Mouse (Mus musculus) heart, adult 2 months (tissue): ENCODE results near the gene Itih3. TPM values are rescaled to one million over a fixed set of nuclear protein-coding genes. Genes with fewer than 3 reads are reported as not detected.

Experiments used
- DNase-seq, 2 experiments: peaks; one replicate each; pipeline ENCODE4 v3.0.0; 2021
- H3K27ac ChIP-seq: fragments of 200-600 bp; 2 replicates; pipeline ENCODE4 v1.8.1; 2022
- H3K27me3 ChIP-seq: fragments of 200-500 bp; 2 replicates; pipeline ENCODE4 v1.6.1; 2012; ENCODE audit warnings: mild to moderate bottlenecking, low read length, inconsistent platforms, mixed read lengths; ENCODE audit not compliant: control insufficient read depth, insufficient read depth
- H3K36me3 ChIP-seq: fragments of 200-500 bp; 2 replicates; pipeline ENCODE4 v1.6.1; 2012; ENCODE audit warnings: low read length, inconsistent platforms; ENCODE audit not compliant: control insufficient read depth, insufficient read depth
- H3K4me1 ChIP-seq: fragments of 200-500 bp; 2 replicates; pipeline ENCODE4 v1.6.1; 2011; ENCODE audit warnings: low read length; ENCODE audit not compliant: control insufficient read depth, insufficient read depth
- H3K4me3 ChIP-seq: fragments of 200-600 bp; 2 replicates; pipeline ENCODE4 v1.8.1; 2022
- H3K79me2 ChIP-seq: fragments of 200-500 bp; replicated peaks from 2 replicates; pipeline ENCODE4 v1.6.1; 2012; ENCODE audit warnings: mild to moderate bottlenecking, inconsistent platforms, low read length, moderate library complexity, mixed read lengths; ENCODE audit not compliant: control insufficient read depth, insufficient read depth
- H3K9ac ChIP-seq: fragments of 200-500 bp; 2 replicates; pipeline ENCODE4 v1.6.1; 2012; ENCODE audit warnings: low read depth, mild to moderate bottlenecking, control low read depth, inconsistent platforms, low read length, mixed read lengths
- CTCF ChIP-seq: fragments of 200-600 bp; IDR thresholded peaks from 2 replicates; pipeline ENCODE4 v1.8.1; 2022; ENCODE audit warnings: antibody characterized with exemption, mild to moderate bottlenecking, moderate library complexity
- EP300 ChIP-seq: fragments of 200-500 bp; IDR thresholded peaks from 2 replicates; pipeline ENCODE4 v1.6.1; 2011; ENCODE audit warnings: low read depth, low read length, control low read depth; ENCODE audit not compliant: insufficient read depth
- POLR2A ChIP-seq: fragments of 200-500 bp; IDR thresholded peaks from 2 replicates; pipeline ENCODE4 v1.6.1; 2011; ENCODE audit warnings: mild to moderate bottlenecking, low read depth, low read length, control low read depth; ENCODE audit not compliant: insufficient read depth
- WGBS: fragments of 180-500 bp; shearing (Covaris S2); methylation state at CpG from one replicate; pipeline ENCODE4 v1.1.7; 2018; 5-methylcytosine and 5-hydroxymethylcytosine counted together
- intact Hi-C: fragments of 180-260 bp; cut with DNase I; formaldehyde crosslinking; loops from one replicate; pipeline ENCODE4 v1.15.1; 2025
- polyA plus RNA-seq: library from polyadenylated mRNA; depleted of rRNA; stranded (reverse); fragments of >200 nt; gene quantifications from 2 replicates; pipeline ENCODE4 v1.2.3, GENCODE M21; 2012; rRNA removed
- total RNA-seq, 2 experiments: library from RNA; stranded (reverse); gene quantifications; 2 replicates each; pipeline ENCODE4 v1.2.3; 2021

Itih3 gene
- total and polyA plus RNA-seq, 3 experiments, result 0.25 to 0.86 (median 0.82) TPM

GRCm38 (mm10) chr14:30865311-30865710 is 58.2 kb downstream of the Itih3 start:
- intact Hi-C loops, result loop anchor here (1.0 to 5.0 kb wide), 4 partner anchors 38 to 273 kb away; partner anchors contain the start of gene Tmem110
- Histone ChIP-seq H3K27ac (no peak overlapping the region), H3K27me3 (no peaks in the 10 kb centered on the region), H3K4me1 (peaks cover 12% of the 10 kb centered on the region), H3K79me2 (no peaks in the 10 kb centered on the region), H3K36me3 (peaks cover 2% of the 10 kb centered on the region; the same call in 1 of the 2 replicates), H3K9ac (no peak overlapping the region), H3K4me3 (no peak overlapping the region)
- 74% methylated on average over 3 of the region's 3 CpGs for WGBS
- TF ChIP-seq POLR2A, result no peak
- TF ChIP-seq CTCF, result peak; percentile 79
- no peak for TF ChIP-seq EP300
- no peak for DNase-seq

GRCm38 (mm10) chr14:30862368-30862767 is 61.2 kb downstream of the Itih3 start:
- Histone ChIP-seq H3K79me2 (no peaks in the 10 kb centered on the region), H3K4me3 (no peak overlapping the region), H3K4me1 (peaks cover 3% of the 10 kb centered on the region), H3K36me3 (no peaks in the 10 kb centered on the region), H3K27ac (no peak overlapping the region), H3K9ac (no peak overlapping the region), H3K27me3 (no peaks in the 10 kb centered on the region)
- WGBS, result 69% methylated on average over 9 of the region's 9 CpGs
- intact Hi-C loops, result no loop called here
- TF ChIP-seq POLR2A (no peak), EP300 (no peak), CTCF (no peak)
- DNase-seq, result no peak

GRCm38 (mm10) chr14:30861421-30862125 is 62.0 kb downstream of the Itih3 start:
- Histone ChIP-seq H3K4me1 (peaks cover 1% of the 10 kb centered on the region; the same call in 1 of the 2 replicates), H3K27ac (no peak overlapping the region), H3K27me3 (no peaks in the 10 kb centered on the region), H3K9ac (no peak overlapping the region), H3K36me3 (no peaks in the 10 kb centered on the region), H3K4me3 (no peak overlapping the region), H3K79me2 (no peaks in the 10 kb centered on the region)
- DNase-seq, result no peak
- 58% methylated on average over 16 of the region's 16 CpGs for WGBS
- intact Hi-C loops, result no loop called here
- no peak for TF ChIP-seq CTCF
- TF ChIP-seq EP300, result no peak
- TF ChIP-seq POLR2A, result no peak

Other genes starting within 250 kb of the Itih3 start
- 10 to 100 TPM; 12.9 to 14.2 TPM for gene Sfmbt1, start 208.9 kb downstream of the Itih3 start, total RNA-seq
- gene Sfmbt1, start 208.9 kb downstream of the Itih3 start, polyA plus RNA-seq, result 1.6 and 2.8 TPM in 2 replicates
- 1 to 10 TPM; 7.3 to 9.4 TPM for gene Tmem110, start 98.2 kb downstream of the Itih3 start, total RNA-seq
- gene Tmem110, start 98.2 kb downstream of the Itih3 start, polyA plus RNA-seq, result 13.1 and 14.3 TPM in 2 replicates
- gene Mustn1, start 44.6 kb downstream of the Itih3 start, total RNA-seq, result 10 to 100 TPM; 14.4 to 15.9 TPM
- gene Mustn1, start 44.6 kb downstream of the Itih3 start, polyA plus RNA-seq, result 13.6 and 17.7 TPM in 2 replicates
- gene Itih4, start 37.3 kb downstream of the Itih3 start, total RNA-seq, result 1 to 10 TPM; 7.1 to 7.3 TPM
- gene Itih4, start 37.3 kb downstream of the Itih3 start, polyA plus RNA-seq, result 4.7 and 7.0 TPM in 2 replicates
- gene Itih1, start 19.5 kb upstream of the Itih3 start, total RNA-seq, result not detected
- gene Itih1, start 19.5 kb upstream of the Itih3 start, polyA plus RNA-seq, result 0.04 and 0.09 TPM in 2 replicates
- 1 to 10 TPM; 4.0 to 5.6 TPM for gene Nek4, start 27.6 kb upstream of the Itih3 start, total RNA-seq
- gene Nek4, start 27.6 kb upstream of the Itih3 start, polyA plus RNA-seq, result 1.7 and 3.2 TPM in 2 replicates
- gene Glt8d1, start 77.6 kb upstream of the Itih3 start, total RNA-seq, result 10 to 100 TPM; 24.6 to 25.1 TPM
- gene Glt8d1, start 77.6 kb upstream of the Itih3 start, polyA plus RNA-seq, result 18.4 and 30.1 TPM in 2 replicates
- gene Spcs1, start 77.9 kb upstream of the Itih3 start, total RNA-seq, result 100 to 1,000 TPM; 123 to 137 TPM
- 145 and 289 TPM in 2 replicates for gene Spcs1, start 77.9 kb upstream of the Itih3 start, polyA plus RNA-seq
- gene Pbrm1, start 95.4 kb upstream of the Itih3 start, total RNA-seq, result 10 to 100 TPM; 49.6 to 52.8 TPM
- 7.7 and 15.7 TPM in 2 replicates for gene Pbrm1, start 95.4 kb upstream of the Itih3 start, polyA plus RNA-seq
- 10 to 100 TPM; 26.2 to 27.6 TPM for gene Gnl3, start 95.4 kb upstream of the Itih3 start, total RNA-seq
- gene Gnl3, start 95.4 kb upstream of the Itih3 start, polyA plus RNA-seq, result 8.1 and 19.2 TPM in 2 replicates
- gene Smim4, start 205.2 kb upstream of the Itih3 start, total RNA-seq, result 10 to 100 TPM; 61.1 to 81.3 TPM
- 57.5 and 81.7 TPM in 2 replicates for gene Smim4, start 205.2 kb upstream of the Itih3 start, polyA plus RNA-seq
- 10 to 100 TPM; 18.7 to 21.8 TPM for gene Nt5dc2, start 207.3 kb upstream of the Itih3 start, total RNA-seq
- gene Nt5dc2, start 207.3 kb upstream of the Itih3 start, polyA plus RNA-seq, result 52.5 and 82.7 TPM in 2 replicates
- gene Stab1, start 244.9 kb upstream of the Itih3 start, total RNA-seq, result 10 to 100 TPM; 64.2 to 65.0 TPM
- 77.0 and 90.8 TPM in 2 replicates for gene Stab1, start 244.9 kb upstream of the Itih3 start, polyA plus RNA-seq